Comparison of ENCODE assay signal across 22 mouse cellular contexts in genomic region chr16:28829263-28829955, GRCm38 (mm10).
A peak's percentile ranks its signal among the peaks of the same experiment; 100 is the strongest.
DNase-seq lines count a peak whose midpoint lies in the region; ATAC-seq and TF ChIP-seq lines count a peak whose summit lies in the region.
"Had no signal": no experiment of that assay in that cellular context is flagged by ENCODE, and none has a peak within 500 bp of the region (broad histone marks: within the 10 kb centered on the region; RNA-seq: fewer than 3 reads in every experiment).

No protein-coding gene starts in this region.

- no peak for TF ChIP-seq POLR2A in liver, adult 2 months (IDR thresholded peaks at IDR 0.05; ENCODE audit: extremely low read depth, insufficient read depth, low read length)

- no peak overlapping the region for H3K4me2 ChIP-seq in liver, embryonic 11.5 days
- H3K4me2 ChIP-seq in kidney, embryonic 15.5 days: no peak overlapping the region
- H3K4me2 ChIP-seq: hindbrain, embryonic 15.5 days; intestine, embryonic 15.5 days; limb, embryonic 15.5 days; neural tube, embryonic 12.5 days had no signal

- no peak overlapping the region for H3K9ac ChIP-seq in liver, adult 2 months (ENCODE audit: low read depth, low read length)
- H3K9ac ChIP-seq in liver, embryonic 11.5 days (ENCODE audit: low read depth, low read length): no peak overlapping the region
- no peak overlapping the region for H3K9ac ChIP-seq in kidney, embryonic 15.5 days
- H3K9ac ChIP-seq: forebrain, postnatal 0 days; hindbrain, embryonic 15.5 days; intestine, embryonic 15.5 days; limb, embryonic 15.5 days; neural tube, embryonic 12.5 days had no signal

- peaks cover 9% of the 10 kb centered on the region; the same call in 1 of the 2 replicates for H3K4me1 ChIP-seq in heart, embryonic 10.5 days
- peaks cover 2% of the 10 kb centered on the region; the same call in 1 of the 2 replicates for H3K4me1 ChIP-seq in liver, adult 2 months (ENCODE audit: control insufficient read depth, insufficient read depth, low read length)
- H3K4me1 ChIP-seq in liver, embryonic 11.5 days (replicated peaks; ENCODE audit: control insufficient read depth, insufficient read depth, low read length): no peaks in the 10 kb centered on the region
- H3K4me1 ChIP-seq in kidney, embryonic 15.5 days: peaks cover 11% of the 10 kb centered on the region; the same call in 1 of the 2 replicates
- H3K4me1 ChIP-seq: intestine, embryonic 15.5 days; limb, embryonic 15.5 days; megakaryocyte, embryonic 14.5 days had no signal

- whole genome bisulfite sequencing in heart, embryonic 10.5 days: 81% methylated on average over 10 of the region's 10 CpGs
- WGBS in liver, adult 2 months: 47% methylated on average over 10 of the region's 10 CpGs
- WGBS in liver, embryonic 11.5 days: 84% methylated on average over 10 of the region's 10 CpGs
- WGBS in kidney, embryonic 15.5 days: 83% methylated on average over 10 of the region's 10 CpGs

- peaks cover 22% of the 10 kb centered on the region for H3K36me3 ChIP-seq in heart, embryonic 10.5 days
- peaks cover 21% of the 10 kb centered on the region for H3K36me3 ChIP-seq in liver, adult 2 months (ENCODE audit: control insufficient read depth, insufficient read depth, low read length)
- no peaks in the 10 kb centered on the region for H3K36me3 ChIP-seq in liver, embryonic 11.5 days (ENCODE audit: control insufficient read depth, insufficient read depth, low read length)
- H3K36me3 ChIP-seq in kidney, embryonic 15.5 days: peaks cover 28% of the 10 kb centered on the region

- H3K27ac ChIP-seq in heart, embryonic 10.5 days: no peak overlapping the region
- H3K27ac ChIP-seq in liver, adult 2 months (replicated peaks; ENCODE audit: insufficient read depth, low read depth, low read length): no peak overlapping the region
- H3K27ac ChIP-seq in liver, embryonic 11.5 days (ENCODE audit: low read depth, low read length): no peak overlapping the region
- no peak overlapping the region for H3K27ac ChIP-seq in kidney, embryonic 15.5 days
- H3K27ac ChIP-seq: hindbrain, embryonic 15.5 days; intestine, embryonic 15.5 days; limb, embryonic 15.5 days; neural tube, embryonic 12.5 days; stomach, postnatal 0 days had no signal

- H3K27me3 ChIP-seq in heart, embryonic 10.5 days (ENCODE audit: insufficient read depth, poor library complexity, severe bottlenecking): no peaks in the 10 kb centered on the region
- H3K27me3 ChIP-seq in liver, adult 2 months (ENCODE audit: control insufficient read depth, insufficient read depth, low read length): no peaks in the 10 kb centered on the region
- H3K27me3 ChIP-seq in liver, embryonic 11.5 days (replicated peaks; ENCODE audit: control insufficient read depth, insufficient read depth, low read length): no peaks in the 10 kb centered on the region
- no peaks in the 10 kb centered on the region for H3K27me3 ChIP-seq in kidney, embryonic 15.5 days
- H3K27me3 ChIP-seq: hindbrain, embryonic 15.5 days; intestine, embryonic 15.5 days; limb, embryonic 15.5 days; megakaryocyte, embryonic 14.5 days; neural tube, embryonic 12.5 days had no signal

- no peak overlapping the region for H3K4me3 ChIP-seq in heart, embryonic 10.5 days
- no peak overlapping the region for H3K4me3 ChIP-seq in liver, adult 2 months (ENCODE audit: insufficient read depth, low read depth, low read length)
- H3K4me3 ChIP-seq in liver, embryonic 11.5 days (ENCODE audit: low read depth, low read length): no peak overlapping the region
- H3K4me3 ChIP-seq in kidney, embryonic 15.5 days (replicated peaks): no peak overlapping the region
- H3K4me3 ChIP-seq: hindbrain, embryonic 15.5 days; intestine, embryonic 15.5 days; limb, embryonic 15.5 days; megakaryocyte, embryonic 14.5 days; neural tube, embryonic 12.5 days had no signal

- no peak for ATAC-seq in liver, embryonic 11.5 days (replicated peaks; ENCODE audit: low FRiP score)
- peak; percentile 50; the same call in 1 of the 2 replicates for ATAC-seq in kidney, embryonic 15.5 days (replicated peaks; ENCODE audit: low FRiP score)
- ATAC-seq: forebrain, postnatal 0 days; intestine, embryonic 15.5 days had no signal

- TF ChIP-seq CTCF in liver, adult 2 months (IDR thresholded peaks at IDR 0.05; ENCODE audit: low read depth, low read length): no peak

- peak; percentile 70 for DNase-seq in heart, adult 11 months
- DNase-seq in heart, embryonic 10.5 days (ENCODE audit: low spot score): no peak
- DNase-seq in liver, adult 2 months (ENCODE audit: extremely low read depth, low read depth, low spot score): peak; percentile 87
- DNase-seq in liver, embryonic 11.5 days (ENCODE audit: low spot score): no peak
- DNase-seq in yolk sac, embryonic 10.5 days (ENCODE audit: low spot score): peak; percentile 76
- DNase-seq in lung, postnatal 10 days: no peak
- no peak for DNase-seq in frontal cortex, postnatal 10 days (ENCODE audit: low spot score in 2 of 2)
- DNase-seq: adrenal gland, postnatal 14 days; cerebellum, adult 9-11 months; forebrain, postnatal 0 days; gastrocnemius, postnatal 36 days; lung, adult 18-20 months; midbrain, embryonic 14.5 days; right cerebral cortex, postnatal 14 days; thymus, adult 2 months had no signal

- no peaks in the 10 kb centered on the region for H3K9me3 ChIP-seq in heart, embryonic 10.5 days
- H3K9me3 ChIP-seq in liver, embryonic 11.5 days (ENCODE audit: control insufficient read depth, low read length): no peaks in the 10 kb centered on the region
- H3K9me3 ChIP-seq in kidney, embryonic 15.5 days (replicated peaks): no peaks in the 10 kb centered on the region
- H3K9me3 ChIP-seq: hindbrain, embryonic 15.5 days; intestine, embryonic 15.5 days; limb, embryonic 15.5 days; neural tube, embryonic 12.5 days had no signal

- peaks cover 7% of the 10 kb centered on the region; the same call in 1 of the 2 replicates for H3K79me2 ChIP-seq in liver, adult 2 months (ENCODE audit: control insufficient read depth, insufficient read depth, low read length)

Comparison
In these comparisons a context has a peak if more than half of its experiments do, and no peak if none do; other contexts are left out.
1. DNase-seq: peak in heart, adult 11 months (single experiment), liver, adult 2 months (single experiment) and yolk sac, embryonic 10.5 days (single experiment); none in heart, embryonic 10.5 days (single experiment), liver, embryonic 11.5 days (single experiment), lung, postnatal 10 days (single experiment) and frontal cortex, postnatal 10 days (0 of 2).